Mouse (Mus musculus): ENCODE measurements around the gene Myoz1.
"Not testable (repeated sequence)": the region's sequence is repeated elsewhere in the genome, so short reads cannot be mapped to it uniquely, and the experiment has no call there.

Gene Myoz1

GRCm38 (mm10) chr14:20638702-20639101, 17.6 kb downstream of the Myoz1 start:
- in situ Hi-C loops (cut with MboI), result no loop called here

GRCm38 (mm10) chr14:20637818-20638574, 18.3 kb downstream of the Myoz1 start:
- in situ Hi-C loops (cut with MboI), result no loop called here

DNA sequence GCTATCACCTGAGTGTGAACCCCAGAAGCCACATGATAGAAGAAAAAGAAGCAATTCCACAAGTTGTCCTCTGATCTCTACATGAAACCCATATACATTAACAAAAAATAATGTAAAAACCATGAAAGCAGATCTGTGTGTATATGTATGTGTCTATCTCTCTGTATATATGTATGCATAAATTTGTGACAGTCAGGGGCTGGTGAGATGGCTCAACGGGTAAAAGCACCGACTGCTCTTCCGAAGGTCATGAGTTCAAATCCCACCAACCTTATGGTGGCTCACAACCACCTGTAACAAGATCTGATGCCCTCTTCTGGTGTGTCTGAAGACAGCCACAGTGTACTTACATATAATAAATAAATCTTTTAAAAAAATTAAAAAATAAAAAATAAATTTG, 19.4 kb downstream of the Myoz1 start:
- in situ Hi-C loops (cut with MboI), result not testable (repeated sequence)

DNA sequence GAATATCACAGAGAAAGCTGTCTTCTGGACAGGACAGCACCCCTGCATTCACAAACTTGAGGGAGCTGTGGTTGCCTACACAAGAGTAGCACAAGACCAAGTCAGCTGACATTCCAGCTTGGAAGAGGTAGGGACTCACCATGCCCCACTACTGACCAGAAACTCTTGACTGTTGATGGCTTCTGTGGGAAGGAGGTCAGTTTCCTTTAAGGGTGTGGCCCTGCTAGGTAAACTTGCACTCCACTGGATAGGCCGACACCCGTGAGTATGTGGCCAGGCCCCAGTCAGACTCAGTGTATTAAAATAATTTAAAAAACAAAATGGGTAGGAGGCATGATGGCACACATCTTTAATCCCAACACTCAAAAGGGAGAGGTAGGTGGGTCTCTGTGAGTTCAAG, 20.8 kb downstream of the Myoz1 start:
- in situ Hi-C loops (cut with MboI), result no loop called here

DNA sequence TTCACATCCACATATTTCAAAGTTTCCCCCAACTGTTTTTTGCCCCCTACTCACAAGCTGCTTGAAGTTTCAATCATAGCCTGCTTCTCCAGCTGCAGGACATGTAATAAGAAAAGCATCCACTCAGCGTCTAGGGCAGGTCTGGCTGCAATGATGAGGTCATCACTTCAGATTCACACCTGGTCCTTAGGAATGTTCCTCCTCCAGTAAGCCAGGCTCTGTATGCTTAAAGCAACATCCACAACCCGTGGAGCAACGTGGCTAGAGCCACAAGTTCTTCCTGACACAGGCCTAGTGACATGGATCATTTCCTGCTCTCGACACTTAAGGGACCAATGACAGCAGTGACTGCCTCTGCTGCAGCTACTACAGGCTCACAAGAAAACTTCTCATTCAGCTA, 25.1 kb downstream of the Myoz1 start:
- in situ Hi-C loops (cut with MboI), result no loop called here

DNA sequence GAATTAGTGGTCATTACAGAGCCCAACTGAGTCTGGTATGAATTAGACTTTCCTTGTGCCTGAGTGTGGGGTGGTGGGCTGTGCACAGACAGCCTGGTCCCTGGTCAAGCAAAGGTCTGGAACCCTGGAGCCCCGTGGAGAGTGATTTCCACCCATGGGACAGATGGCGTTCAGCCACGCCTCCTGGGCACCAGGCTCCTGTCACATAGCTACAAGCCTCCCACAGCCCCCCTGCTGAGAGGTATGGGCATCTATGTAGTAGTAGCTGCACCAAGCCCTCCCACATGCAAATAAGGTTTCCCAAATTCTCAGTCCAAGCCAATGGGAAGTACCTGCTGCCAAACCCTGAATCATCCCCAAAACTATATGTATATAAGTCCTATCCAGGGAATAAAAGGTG, 29.4 kb downstream of the Myoz1 start:
- in situ Hi-C loops (cut with MboI), result no loop called here

GRCm38 (mm10) chr14:20626447-20626846, 29.9 kb downstream of the Myoz1 start:
- in situ Hi-C loops (cut with MboI), result no loop called here

DNA sequence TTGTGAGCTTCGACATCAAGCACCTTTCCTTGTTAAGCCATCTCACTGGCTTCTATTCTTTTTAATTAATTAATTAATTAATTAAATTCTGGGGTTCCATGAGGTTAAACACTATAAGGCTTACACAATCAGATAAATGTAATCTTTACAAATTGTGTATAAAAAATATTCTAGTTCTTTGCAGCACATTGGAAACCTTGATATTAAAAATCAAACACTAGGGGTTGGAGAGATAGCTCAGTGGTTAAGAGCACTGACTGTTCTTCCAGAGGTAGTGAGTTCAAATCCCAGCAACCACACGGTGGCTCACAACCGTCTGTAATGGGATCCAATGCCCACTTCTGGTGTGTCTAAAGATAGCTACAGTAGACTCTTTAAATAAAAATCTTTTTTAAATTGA, 33.4 kb downstream of the Myoz1 start:
- in situ Hi-C loops (cut with MboI), result no loop called here

GRCm38 (mm10) chr14:20622412-20622811, 33.9 kb downstream of the Myoz1 start:
- in situ Hi-C loops (cut with MboI), result no loop called here

DNA sequence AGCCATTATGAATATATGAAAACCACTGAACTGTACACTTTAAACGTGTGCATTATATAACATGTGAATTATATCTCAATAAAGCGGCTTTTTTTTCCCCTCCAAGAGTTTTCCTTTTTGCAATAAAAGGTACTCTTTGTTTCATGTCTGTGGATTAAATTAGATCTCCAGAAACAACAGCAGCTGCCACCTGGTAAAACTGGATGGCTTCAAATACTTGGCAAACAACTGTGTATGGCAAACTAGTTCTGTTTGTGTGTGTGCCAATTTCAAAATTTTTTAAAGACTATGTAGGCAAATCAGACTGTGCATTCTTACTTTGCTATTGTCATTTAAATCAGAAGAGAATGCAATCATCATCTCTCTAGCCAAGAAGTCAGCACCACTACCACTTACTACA, 34.4 kb downstream of the Myoz1 start:
- in situ Hi-C loops (cut with MboI), result no loop called here

DNA sequence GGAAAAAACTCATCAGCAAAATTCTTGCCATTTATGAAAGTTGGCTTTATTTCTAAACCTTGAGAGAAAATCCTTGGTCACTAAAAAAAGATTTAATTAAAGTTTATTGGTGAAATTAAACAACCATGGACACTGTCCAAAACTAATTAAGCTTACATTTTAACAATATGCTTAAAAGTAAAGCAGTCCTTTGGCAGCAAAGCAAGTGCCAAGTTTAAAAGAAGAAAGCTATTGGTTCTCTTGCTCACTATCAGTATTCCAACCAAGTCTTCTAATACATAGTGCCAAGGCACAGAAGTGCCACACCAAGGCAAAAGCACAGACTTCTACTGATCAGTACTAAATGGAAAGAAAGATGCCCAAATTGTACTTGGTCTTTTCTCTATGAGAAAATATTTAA, 37.2 kb downstream of the Myoz1 start:
- in situ Hi-C loops (cut with MboI), result no loop called here

GRCm38 (mm10) chr14:20618211-20618610, 38.1 kb downstream of the Myoz1 start:
- in situ Hi-C loops (cut with MboI), result no loop called here

- in situ Hi-C loops (cut with MboI), result no loop called here
Measured at GRCm38 (mm10) chr14:20616421-20616820, 39.9 kb downstream of the Myoz1 start.

DNA sequence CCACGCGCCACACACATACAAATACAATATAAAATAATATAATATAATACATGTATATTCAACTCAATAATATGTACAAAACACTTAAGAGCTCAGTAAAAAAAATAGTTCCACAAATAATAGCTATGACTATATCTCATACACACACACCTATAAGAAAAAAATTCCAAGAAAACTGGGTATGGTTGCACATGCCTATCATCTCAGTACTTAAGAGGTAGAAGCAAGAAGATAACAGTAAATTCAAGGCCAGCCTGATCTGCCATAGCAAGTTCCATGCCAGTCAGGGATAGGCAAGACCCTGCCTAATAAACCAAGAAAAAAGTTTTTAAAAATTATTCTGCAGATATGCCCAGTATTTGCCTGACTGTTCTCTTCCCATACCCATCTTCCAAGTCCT, 41.3 kb downstream of the Myoz1 start:
- in situ Hi-C loops (cut with MboI), result no loop called here

GRCm38 (mm10) chr14:20612820-20613219, 43.5 kb downstream of the Myoz1 start:
- in situ Hi-C loops (cut with MboI), result no loop called here

GRCm38 (mm10) chr14:20610146-20610545, 46.2 kb downstream of the Myoz1 start:
- in situ Hi-C loops (cut with MboI), result no loop called here

DNA sequence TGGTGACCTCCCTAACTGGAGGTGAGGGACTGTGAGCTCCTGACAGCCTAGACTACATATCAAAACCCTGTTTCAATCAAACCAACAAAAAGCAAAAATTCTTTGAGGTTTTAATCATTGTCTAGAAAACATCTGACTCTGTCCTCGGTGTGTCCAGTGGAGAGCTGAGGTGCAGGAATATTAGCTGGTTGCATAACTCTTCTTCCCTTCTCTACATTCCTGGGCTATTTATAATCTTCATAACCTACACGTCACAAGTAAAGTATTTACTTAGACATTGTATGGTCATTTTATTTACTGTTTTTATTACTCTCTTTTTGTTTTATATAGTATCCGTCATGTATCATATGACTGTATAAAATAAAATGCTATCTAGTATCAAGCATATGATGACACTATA, 46.8 kb downstream of the Myoz1 start:
- in situ Hi-C loops (cut with MboI), result no loop called here

GRCm38 (mm10) chr14:20607396-20608126, 48.8 kb downstream of the Myoz1 start:
- in situ Hi-C loops (cut with MboI), result no loop called here

DNA sequence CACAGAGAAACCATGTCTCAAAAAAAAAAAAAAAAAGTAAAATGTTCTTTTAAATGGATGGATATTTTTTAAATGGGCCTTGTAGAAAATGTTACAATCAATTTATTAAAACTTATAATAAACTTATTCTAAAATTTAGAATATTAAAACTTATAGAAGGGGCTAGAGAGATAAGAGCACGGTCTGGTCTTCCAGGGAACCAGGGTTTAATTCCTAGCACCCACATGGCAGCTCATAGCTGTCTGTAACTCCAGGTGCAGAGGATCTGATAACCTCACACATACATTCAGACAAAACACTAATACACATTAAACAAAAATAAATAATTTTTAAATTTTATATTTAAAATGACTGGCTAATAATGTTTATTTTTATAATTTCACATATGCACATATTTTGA, 55.1 kb downstream of the Myoz1 start:
- in situ Hi-C loops (cut with MboI), result no loop called here

- in situ Hi-C loops (cut with MboI), result no loop called here
Measured at GRCm38 (mm10) chr14:20600203-20600602, 56.1 kb downstream of the Myoz1 start.

DNA sequence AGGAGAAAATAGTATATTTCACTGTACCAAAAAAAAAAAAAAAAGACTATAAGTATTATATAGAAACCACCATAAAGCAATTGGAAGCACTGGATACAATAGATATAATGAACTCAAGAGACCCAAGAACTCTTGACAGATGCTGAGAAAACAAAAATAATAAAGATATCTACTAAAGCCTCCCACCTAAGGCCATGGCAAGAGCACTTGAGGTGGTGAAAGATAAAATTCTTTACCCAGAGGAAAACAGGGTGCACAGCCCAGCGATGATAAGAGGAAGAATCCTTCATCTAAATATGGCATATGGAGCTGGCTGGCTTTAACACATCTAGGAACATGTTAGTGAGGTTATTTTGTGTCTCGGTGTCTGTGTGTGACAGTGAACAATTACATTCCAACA, 56.8 kb downstream of the Myoz1 start:
- in situ Hi-C loops (cut with MboI), result no loop called here

Measured in mature B cell (primary cell).